Mouse (Mus musculus) MEL (cell line): Measurements from ENCODE around the gene Kdm5a. TPM values are rescaled to one million over a fixed set of nuclear protein-coding genes. Genes with fewer than 3 reads are reported as not detected.

Experiments used
- DNase-seq: peaks from one replicate; pipeline ENCODE4 v3.0.0; 2011; ENCODE audit warnings: low read depth, low spot score
- H3K27ac ChIP-seq: 2 replicates; pipeline ENCODE4 v1.5.1; 2012; ENCODE audit warnings: low read depth, mild to moderate bottlenecking, control low read depth, low read length, moderate library complexity; ENCODE audit not compliant: control insufficient read depth
- H3K27me3 ChIP-seq, 2 experiments: fragments of 150-350 bp in 1 of 2; sonication (generic) in 1 of 2; 2 replicates each; pipeline ENCODE4 v1.6.1; 2012; ENCODE audit warnings: low read length in 2 of 2, mild to moderate bottlenecking in 2 of 2, improper control_type of control experiment in 1 of 2, moderate library complexity in 1 of 2; ENCODE audit not compliant: insufficient read depth in 2 of 2, control insufficient read depth in 1 of 2
- H3K36me3 ChIP-seq, 2 experiments: 2 replicates each; pipeline ENCODE4 v1.6.1; 2012 to 2014; ENCODE audit warnings: low read length in 2 of 2, improper control_type of control experiment in 1 of 2, inconsistent platforms in 1 of 2, mild to moderate bottlenecking in 1 of 2; ENCODE audit not compliant: insufficient read depth in 2 of 2, control insufficient read depth in 1 of 2
- H3K4me1 ChIP-seq, 2 experiments: fragments of 150-350 bp in 1 of 2; sonication (generic) in 1 of 2; 2 replicates each; pipeline ENCODE4 v1.6.1; 2012; ENCODE audit warnings: low read length in 2 of 2, improper control_type of control experiment in 1 of 2, mild to moderate bottlenecking in 1 of 2; ENCODE audit not compliant: insufficient read depth in 2 of 2, control insufficient read depth in 1 of 2
- H3K4me3 ChIP-seq, 2 experiments: fragments of 150-350 bp in 1 of 2; sonication (generic) in 1 of 2; 2 replicates each; pipeline ENCODE4 v1.5.1; 2012; ENCODE audit warnings: low read depth in 2 of 2, low read length in 2 of 2, mild to moderate bottlenecking in 2 of 2, moderate library complexity in 2 of 2, control low read depth in 1 of 2, improper control_type of control experiment in 1 of 2; ENCODE audit not compliant: control insufficient read depth in 1 of 2, insufficient read depth in 1 of 2
- H3K79me2 ChIP-seq: 2 replicates; pipeline ENCODE4 v1.6.1; 2012; ENCODE audit warnings: mild to moderate bottlenecking, low read length, moderate library complexity; ENCODE audit not compliant: control insufficient read depth, poor library complexity, insufficient read depth
- H3K9ac ChIP-seq: 2 replicates; pipeline ENCODE4 v1.6.1; 2012; ENCODE audit warnings: low read depth, mild to moderate bottlenecking, control low read depth, low read length, moderate library complexity; ENCODE audit not compliant: control insufficient read depth, poor library complexity, severe bottlenecking
- H3K9me3 ChIP-seq: fragments of 150-350 bp; sonication (generic); replicated peaks from 2 replicates; pipeline ENCODE4 v1.6.1; 2012; ENCODE audit warnings: mild to moderate bottlenecking, low read length, improper control_type of control experiment, moderate library complexity; ENCODE audit not compliant: insufficient read depth
- CTCF ChIP-seq, 3 experiments: IDR thresholded peaks in 2 of 3; conservative IDR thresholded peaks in 1 of 3; 2 replicates each; pipeline ENCODE4 v1.5.1; 2011 to 2012; ENCODE audit warnings: low read length in 3 of 3, low read depth in 2 of 3, mild to moderate bottlenecking in 2 of 3, improper control_type of control experiment in 1 of 3, inconsistent platforms in 1 of 3, mixed read lengths in 1 of 3, moderate library complexity in 1 of 3; ENCODE audit not compliant: control insufficient read depth in 1 of 3, insufficient read depth in 1 of 3, poor library complexity in 1 of 3, severe bottlenecking in 1 of 3
- ETS1 ChIP-seq: IDR thresholded peaks from 2 replicates; pipeline ENCODE4 v1.6.1; 2012; ENCODE audit warnings: low read depth, mild to moderate bottlenecking, inconsistent platforms, low read length, improper control_type of control experiment, moderate library complexity
- HCFC1 ChIP-seq: IDR thresholded peaks from 2 replicates; pipeline ENCODE4 v1.6.1; 2012; ENCODE audit warnings: low read depth, mild to moderate bottlenecking, inconsistent platforms, low read length, improper control_type of control experiment, moderate library complexity
- MAX ChIP-seq: IDR thresholded peaks from 2 replicates; pipeline ENCODE4 v1.6.1; 2011; ENCODE audit warnings: low read length, improper control_type of control experiment
- MXI1 ChIP-seq: IDR thresholded peaks from 2 replicates; pipeline ENCODE4 v1.6.1; 2011; ENCODE audit warnings: mild to moderate bottlenecking, low read depth, low read length, improper control_type of control experiment
- NELFE ChIP-seq: IDR thresholded peaks from 2 replicates; pipeline ENCODE4 v1.6.1; 2011; ENCODE audit warnings: low read depth, low read length, improper control_type of control experiment
- POLR2A ChIP-seq, 2 experiments: IDR thresholded peaks; 2 replicates each; pipeline ENCODE4 v1.6.1; 2011 to 2012; ENCODE audit warnings: low read length in 2 of 2, mild to moderate bottlenecking in 2 of 2, control low read depth in 1 of 2, improper control_type of control experiment in 1 of 2, low read depth in 1 of 2, moderate library complexity in 1 of 2; ENCODE audit not compliant: control insufficient read depth in 1 of 2, insufficient read depth in 1 of 2, poor library complexity in 1 of 2
- POLR2AphosphoS2 ChIP-seq: IDR thresholded peaks from 2 replicates; pipeline ENCODE4 v1.6.1; 2011; ENCODE audit warnings: low read length, improper control_type of control experiment
- POLR2AphosphoS5 ChIP-seq: IDR thresholded peaks from 2 replicates; pipeline ENCODE4 v1.6.1; 2012; ENCODE audit warnings: low read depth, borderline replicate concordance, mild to moderate bottlenecking, inconsistent platforms, low read length, moderate library complexity, mixed read lengths
- RAD21 ChIP-seq: IDR thresholded peaks from 2 replicates; pipeline ENCODE4 v1.6.1; 2011; ENCODE audit warnings: mild to moderate bottlenecking, low read depth, low read length, improper control_type of control experiment
- RCOR1 ChIP-seq: IDR thresholded peaks from 2 replicates; pipeline ENCODE4 v1.6.1; 2012; ENCODE audit warnings: low read depth, mild to moderate bottlenecking, inconsistent platforms, low read length, improper control_type of control experiment
- SMC3 ChIP-seq: IDR thresholded peaks from 2 replicates; pipeline ENCODE4 v1.6.1; 2011; ENCODE audit warnings: low read depth, low read length, improper control_type of control experiment
- TBP ChIP-seq: IDR thresholded peaks from 2 replicates; pipeline ENCODE4 v1.8.0; 2011; ENCODE audit warnings: low read depth, low read length, improper control_type of control experiment
- TCF12 ChIP-seq: IDR thresholded peaks from 2 replicates; pipeline ENCODE4 v1.6.1; 2014; ENCODE audit warnings: low read depth, mild to moderate bottlenecking, inconsistent platforms, low read length, improper control_type of control experiment, moderate library complexity
- UBTF ChIP-seq: IDR thresholded peaks from 2 replicates; pipeline ENCODE4 v1.6.1; 2012; ENCODE audit warnings: low read depth, mild to moderate bottlenecking, inconsistent platforms, low read length, improper control_type of control experiment, moderate library complexity, borderline replicate concordance; ENCODE audit not compliant: insufficient read depth
- USF1 ChIP-seq: IDR thresholded peaks from 2 replicates; pipeline ENCODE4 v1.6.1; 2014; ENCODE audit warnings: low read depth, mild to moderate bottlenecking, inconsistent platforms, low read length, improper control_type of control experiment, moderate library complexity
- USF2 ChIP-seq, 2 experiments: IDR thresholded peaks; 2 replicates each; pipeline ENCODE4 v1.6.1; 2011 to 2012; ENCODE audit warnings: improper control_type of control experiment in 2 of 2, low read length in 2 of 2, borderline replicate concordance in 1 of 2, inconsistent platforms in 1 of 2, low read depth in 1 of 2, mild to moderate bottlenecking in 1 of 2; ENCODE audit not compliant: insufficient read depth in 1 of 2
- ZKSCAN1 ChIP-seq: IDR thresholded peaks from 2 replicates; pipeline ENCODE4 v1.6.1; 2012; ENCODE audit warnings: low read depth, mild to moderate bottlenecking, inconsistent platforms, low read length, improper control_type of control experiment, moderate library complexity
- ZNF384 ChIP-seq: IDR thresholded peaks from 2 replicates; pipeline ENCODE4 v1.6.1; 2012; ENCODE audit warnings: low read depth, mild to moderate bottlenecking, inconsistent platforms, low read length, improper control_type of control experiment
- polyA plus RNA-seq, 2 experiments: library from polyadenylated mRNA; stranded (reverse) in 1 of 2; unstranded in 1 of 2; fragments of >175 nt in 1 of 2; fragments of >200 nt in 1 of 2; gene quantifications; 2 replicates each; pipeline versions ENCODE4 v1.2.1 to v1.2.4; 2012; ENCODE audit warnings: low replicate concordance in 2 of 2, low read depth in 1 of 2; ENCODE audit not compliant: insufficient read length in 2 of 2, insufficient read depth in 1 of 2, missing spikeins in 1 of 2
- total RNA-seq: library from RNA; depleted of rRNA; stranded (reverse); fragments of 300-350 nt; gene quantifications from 2 replicates; pipeline ENCODE4 v1.2.3, GENCODE M21; 2012

The Kdm5a gene
- total and polyA plus RNA-seq, 3 experiments = 45.7 to 303 (median 121) TPM

DNA sequence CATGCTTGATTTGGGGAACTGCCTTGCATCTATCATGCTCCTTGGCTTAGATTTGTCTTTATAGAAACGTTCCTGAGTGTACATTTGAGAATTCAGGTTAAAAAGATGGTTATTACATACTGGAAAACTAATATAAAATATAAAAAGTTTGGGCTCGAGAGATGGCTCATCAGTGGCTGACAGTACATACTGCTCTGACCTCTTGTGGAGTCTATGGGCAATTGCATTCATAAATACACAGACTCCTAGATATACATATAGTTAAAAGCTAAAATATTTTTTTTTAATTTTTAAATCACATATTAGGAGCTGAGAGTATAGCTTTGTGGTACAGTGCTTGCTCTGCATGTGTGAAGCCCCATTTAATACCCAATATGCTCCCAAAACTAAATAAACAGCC is 31.6 kb upstream of the Kdm5a start:
- no peak overlapping the region for H3K27ac ChIP-seq
- TF ChIP-seq POLR2AphosphoS5 (no peak), CTCF (IDR thresholded peaks at IDR 0.05 in 2 of 3, conservative IDR thresholded peaks at IDR 0.05 in 1 of 3; ENCODE audit: control insufficient read depth in 1 of 3, insufficient read depth in 1 of 3, low read depth in 2 of 3, low read length in 3 of 3, poor library complexity in 1 of 3, severe bottlenecking in 1 of 3) (peak in 2 of 3 experiments; percentile 25 to 43; a peak in 4 of 6 replicates), SMC3 (peak; percentile 23), USF1 (no peak), RAD21 (peak; percentile 32)
- H3K36me3 ChIP-seq = peaks cover 0 to 20% of the 10 kb centered on the region in 2 experiments; a peak in 2 of 4 replicates
- peak; percentile 20 for DNase-seq
- H3K9me3 ChIP-seq = no peaks in the 10 kb centered on the region
- H3K4me3 ChIP-seq = no peak overlapping the region
- no peaks in the 10 kb centered on the region for H3K79me2 ChIP-seq
- H3K9ac ChIP-seq = no peak overlapping the region
- no peaks in the 10 kb centered on the region for H3K27me3 ChIP-seq
- no peaks in the 10 kb centered on the region for H3K4me1 ChIP-seq

DNA sequence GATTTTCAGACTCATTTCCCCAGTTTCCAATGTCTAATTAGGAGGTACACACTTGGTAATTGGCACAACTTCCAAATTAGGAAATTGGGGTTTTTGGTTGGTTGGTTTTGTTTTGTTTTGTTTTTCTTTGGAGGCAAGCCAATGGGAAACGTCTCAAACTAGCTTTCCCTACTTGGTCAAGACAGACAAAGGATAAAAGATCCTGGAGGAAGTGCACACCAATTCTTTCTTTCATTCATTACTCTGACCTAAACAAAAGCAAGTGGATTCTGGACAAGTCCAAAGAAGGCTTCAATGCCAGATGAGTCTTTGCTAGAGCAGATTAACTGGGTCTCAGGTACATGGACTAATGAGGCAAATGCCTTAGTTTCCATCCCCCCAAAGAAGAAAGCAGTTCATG is 19.9 kb upstream of the Kdm5a start:
- no peak for TF ChIP-seq RCOR1
- no peak for TF ChIP-seq MAX
- no peak for TF ChIP-seq TBP
- TF ChIP-seq RAD21 = no peak
- no peak for TF ChIP-seq HCFC1
- TF ChIP-seq ZKSCAN1 = no peak
- TF ChIP-seq SMC3 = no peak
- TF ChIP-seq ZNF384 = no peak
- no peak for TF ChIP-seq NELFE
- no peak for TF ChIP-seq USF2 (IDR thresholded peaks at IDR 0.05; ENCODE audit: borderline replicate concordance in 1 of 2, insufficient read depth in 1 of 2, low read depth in 1 of 2, low read length in 2 of 2)
- no peak for TF ChIP-seq POLR2AphosphoS2
- TF ChIP-seq POLR2A (IDR thresholded peaks at IDR 0.05; ENCODE audit: control insufficient read depth in 1 of 2, insufficient read depth in 1 of 2, low read depth in 1 of 2, low read length in 2 of 2, poor library complexity in 1 of 2) = no peak
- no peak for TF ChIP-seq TCF12
- no peak for TF ChIP-seq UBTF
- TF ChIP-seq ETS1 = no peak
- no peak for TF ChIP-seq USF1
- TF ChIP-seq MXI1 = no peak
- Histone ChIP-seq H3K27me3 (no peaks in the 10 kb centered on the region), H3K9ac (no peak overlapping the region), H3K4me1 (no peaks in the 10 kb centered on the region), H3K27ac (no peak overlapping the region), H3K36me3 (peaks cover 4 to 16% of the 10 kb centered on the region in 2 experiments), H3K4me3 (no peak overlapping the region), H3K9me3 (no peaks in the 10 kb centered on the region), H3K79me2 (no peaks in the 10 kb centered on the region)
- DNase-seq = no peak
